Mouse (Mus musculus) embryonic facial prominence, embryonic 14.5 days (tissue): Measurements from ENCODE around the gene Ints7. TPM values are rescaled to one million over a fixed set of nuclear protein-coding genes. Genes with fewer than 3 reads are reported as not detected.

Experiments
- ATAC-seq: fragments of 200-750 bp; cut with Nextera tagmentation; 2 replicates; pipeline ENCODE4 v1.8.0; 2017; ENCODE audit warnings: low read depth, moderate number of reproducible peaks, moderate TSS enrichment
- DNase-seq: peaks from one replicate; pipeline ENCODE4 v3.0.0-alpha.2; 2015; ENCODE audit warnings: low spot score
- H3K27ac ChIP-seq: fragments of 300-500 bp; sonication (generic); replicated peaks from 2 replicates; pipeline ENCODE4 v1.5.1; 2014; ENCODE audit warnings: low read depth, mild to moderate bottlenecking, low read length, moderate library complexity
- H3K27me3 ChIP-seq: fragments of 300-500 bp; sonication (generic); replicated peaks from 2 replicates; pipeline ENCODE4 v1.6.1; 2014; ENCODE audit warnings: low read length; ENCODE audit not compliant: control insufficient read depth, insufficient read depth
- H3K36me3 ChIP-seq: fragments of 300-500 bp; sonication (generic); 2 replicates; pipeline ENCODE4 v1.6.1; 2014; ENCODE audit warnings: low read length, mixed read lengths; ENCODE audit not compliant: control insufficient read depth, insufficient read depth
- H3K4me1 ChIP-seq: fragments of 300-500 bp; sonication (generic); 2 replicates; pipeline ENCODE4 v1.6.1; 2014; ENCODE audit warnings: antibody characterized with exemption, low read length; ENCODE audit not compliant: control insufficient read depth, insufficient read depth
- H3K4me2 ChIP-seq: fragments of 300-500 bp; sonication (generic); 2 replicates; pipeline ENCODE4 v1.6.1; 2014; ENCODE audit warnings: low read depth, mild to moderate bottlenecking, low read length, moderate library complexity, mixed read lengths
- H3K4me3 ChIP-seq: fragments of 300-500 bp; sonication (generic); 2 replicates; pipeline ENCODE4 v1.5.1; 2014; ENCODE audit warnings: low read depth, mild to moderate bottlenecking, low read length
- H3K9ac ChIP-seq: fragments of 300-500 bp; sonication (generic); 2 replicates; pipeline ENCODE4 v1.6.1; 2014; ENCODE audit warnings: low read depth, mild to moderate bottlenecking, low read length, moderate library complexity, mixed read lengths
- H3K9me3 ChIP-seq: fragments of 300-500 bp; sonication (generic); 2 replicates; pipeline ENCODE4 v1.6.1; 2016; ENCODE audit warnings: low read length; ENCODE audit not compliant: control insufficient read depth
- WGBS: fragments of 180-500 bp; shearing (Covaris S2); extraction: QIAGEN DNeasy Blood & Tissue Kit; methylation state at CpG from one replicate; pipeline ENCODE4 v1.1.7; 2014; 5-methylcytosine and 5-hydroxymethylcytosine counted together
- polyA plus RNA-seq: library from polyadenylated mRNA; unstranded; fragments of >200 nt; fragmentation: Nextera tagmentation; extraction: Ambion mirVana; gene quantifications from 2 replicates; pipeline ENCODE4 v1.2.1, GENCODE M21; 2014

The Ints7 gene
- polyA plus RNA-seq, 1 experiment from 2014 or later = 31.1 TPM

DNA sequence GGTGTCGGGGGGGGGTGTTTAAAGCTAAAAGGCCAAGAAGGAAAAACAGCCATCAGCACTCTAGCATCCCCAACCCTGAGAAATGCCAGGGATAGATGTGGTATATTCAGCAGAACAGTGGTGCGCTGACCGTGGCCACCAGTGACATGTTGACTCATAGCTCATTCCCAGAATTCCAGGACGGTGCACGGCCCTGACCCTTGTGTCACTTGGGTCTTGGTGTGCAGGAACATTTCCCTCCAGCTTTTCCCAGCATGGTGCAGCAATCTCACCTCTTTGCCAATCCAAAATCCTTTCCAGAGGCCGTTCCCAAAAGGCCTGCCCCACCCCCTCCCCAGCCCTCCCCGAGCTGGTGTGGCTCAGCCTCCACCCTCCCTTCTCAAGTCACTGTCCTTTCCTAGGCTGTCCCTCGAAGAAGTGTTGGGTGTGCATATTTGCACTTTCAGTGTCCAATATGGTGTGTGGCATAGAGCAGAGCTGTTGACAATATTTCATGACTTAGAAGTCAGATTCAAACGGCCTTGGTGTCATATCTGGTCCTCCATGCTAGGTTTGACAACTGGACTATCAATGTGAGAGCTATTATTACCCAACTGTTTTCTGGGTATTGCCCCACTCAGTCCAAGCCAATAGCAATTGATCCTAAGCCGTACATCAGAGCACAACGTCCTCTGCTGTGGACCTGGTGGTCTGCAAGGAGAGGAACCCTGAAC is 53.2 kb downstream of the Ints7 start:
- Histone ChIP-seq H3K9me3 (no peaks in the 10 kb centered on the region), H3K4me3 (no peak overlapping the region), H3K4me1 (no peaks in the 10 kb centered on the region), H3K4me2 (no peak overlapping the region), H3K9ac (no peak overlapping the region), H3K27ac (no peak overlapping the region), H3K36me3 (no peaks in the 10 kb centered on the region), H3K27me3 (no peaks in the 10 kb centered on the region)
- 68% methylated on average over 9 of the region's 11 CpGs for WGBS
- ATAC-seq (no peak), DNase-seq (no peak)

DNA sequence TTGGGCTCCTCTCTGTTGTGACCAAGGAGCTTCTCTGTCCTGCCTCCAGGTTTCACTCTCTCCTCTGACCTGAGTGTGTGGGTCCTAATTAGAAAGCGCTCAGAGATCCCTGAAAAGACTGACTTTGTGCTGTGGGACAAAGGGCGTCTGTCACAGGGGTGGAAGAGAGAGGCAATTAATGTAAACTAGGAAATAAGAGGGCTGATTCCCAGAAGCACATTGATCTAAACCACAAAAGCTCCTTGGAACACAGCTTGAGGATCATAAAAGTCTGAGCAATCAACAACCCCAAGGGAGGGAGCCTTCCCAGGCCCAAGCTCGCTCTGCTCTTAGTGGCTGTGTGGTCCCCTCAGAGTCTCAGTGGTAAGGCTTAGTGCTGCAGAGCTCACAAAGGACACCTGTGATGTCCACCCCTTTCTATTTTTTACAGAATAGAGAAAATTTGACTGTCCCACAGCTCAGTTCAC is 53.8 kb downstream of the Ints7 start:
- DNase-seq = no peak
- no peak overlapping the region for H3K4me3 ChIP-seq
- no peak overlapping the region for H3K9ac ChIP-seq

DNA sequence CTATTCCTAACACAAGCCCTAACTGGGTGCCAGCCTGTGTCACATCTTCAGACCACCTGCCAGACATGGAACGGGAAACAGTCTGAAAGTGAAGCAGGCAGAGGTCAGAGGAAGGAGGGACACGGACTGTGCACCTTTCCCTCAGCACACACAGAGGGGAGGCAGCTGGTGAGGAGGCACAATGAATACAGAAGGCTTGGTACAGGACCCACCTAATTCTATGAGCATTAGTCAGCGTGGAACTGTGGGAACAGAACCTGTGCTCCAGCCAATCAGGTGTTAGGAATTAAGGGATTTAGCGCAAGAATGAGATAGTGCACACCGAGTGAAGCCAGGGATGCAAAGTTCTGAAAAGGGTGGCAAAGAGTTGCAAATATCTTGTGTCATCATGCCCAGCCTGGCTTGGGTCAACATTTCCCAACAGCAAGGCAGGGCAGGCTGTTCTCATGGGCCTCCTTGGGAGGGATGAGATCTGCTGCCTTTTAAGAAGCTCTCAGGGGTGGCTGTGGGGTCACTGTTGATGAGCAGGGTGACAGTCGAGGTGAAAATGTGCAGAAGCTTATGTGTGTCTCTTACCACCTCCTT is 57.2 kb downstream of the Ints7 start:
- Histone ChIP-seq H3K9me3 (no peaks in the 10 kb centered on the region), H3K4me2 (no peak overlapping the region), H3K27me3 (no peaks in the 10 kb centered on the region), H3K27ac (no peak overlapping the region), H3K36me3 (no peaks in the 10 kb centered on the region), H3K4me1 (no peaks in the 10 kb centered on the region), H3K9ac (no peak overlapping the region), H3K4me3 (no peak overlapping the region)
- WGBS = 67% methylated on average over 6 of the region's 6 CpGs
- no peak for DNase-seq
- no peak for ATAC-seq

More for the DNA sequence above, 53.8 kb downstream of the Ints7 start:
- Histone ChIP-seq H3K4me1 (no peaks in the 10 kb centered on the region), H3K9me3 (no peaks in the 10 kb centered on the region), H3K36me3 (no peaks in the 10 kb centered on the region), H3K27me3 (no peaks in the 10 kb centered on the region), H3K4me2 (no peak overlapping the region), H3K27ac (no peak overlapping the region)
- 53% methylated on average over 3 of the region's 3 CpGs for WGBS
- ATAC-seq = no peak

DNA sequence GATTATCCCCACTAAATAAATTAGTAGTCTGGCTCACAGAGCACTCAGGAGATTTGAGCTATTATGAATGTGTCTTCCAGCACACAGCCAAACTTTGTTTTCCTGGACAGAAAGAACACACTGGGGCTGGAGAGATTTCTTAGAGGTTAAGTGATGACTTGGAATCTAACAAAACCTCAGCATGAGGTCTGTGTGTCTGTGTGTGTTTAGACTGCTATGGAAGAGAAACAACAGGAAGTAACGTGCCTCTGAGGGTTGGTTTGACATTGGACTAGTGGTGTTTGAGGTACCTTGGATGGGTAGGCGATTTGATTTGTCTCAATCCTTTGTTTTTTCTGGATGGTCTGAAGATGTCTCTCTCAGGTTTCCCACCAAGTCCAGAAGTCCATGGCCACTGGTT is 58.7 kb downstream of the Ints7 start:
- Histone ChIP-seq H3K4me3 (no peak overlapping the region), H3K27ac (no peak overlapping the region), H3K4me2 (no peak overlapping the region), H3K9me3 (no peaks in the 10 kb centered on the region), H3K4me1 (no peaks in the 10 kb centered on the region), H3K36me3 (no peaks in the 10 kb centered on the region), H3K9ac (no peak overlapping the region), H3K27me3 (no peaks in the 10 kb centered on the region)
- no peak for DNase-seq
- ATAC-seq = no peak
- WGBS = 79% methylated on average over 2 of the region's 2 CpGs

DNA sequence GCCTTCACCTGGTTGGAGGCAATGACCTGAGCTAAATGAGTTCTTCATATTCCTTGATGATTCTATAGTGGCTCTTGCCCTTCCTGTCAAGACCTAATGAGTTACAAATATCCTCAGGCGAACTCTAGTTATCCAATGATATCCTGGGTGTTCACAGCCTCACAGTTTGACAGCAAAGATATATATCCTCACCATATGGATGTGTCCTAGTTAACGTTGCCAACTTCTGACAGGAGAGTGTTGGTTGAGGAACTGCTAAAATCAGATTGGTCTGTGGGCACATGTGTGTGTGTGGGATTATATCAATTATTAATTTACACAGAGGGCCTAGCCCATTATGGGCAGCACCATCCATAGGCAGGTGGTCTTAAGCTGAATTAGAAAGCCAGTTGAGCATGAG is 63.0 kb downstream of the Ints7 start:
- Histone ChIP-seq H3K27me3 (no peaks in the 10 kb centered on the region), H3K27ac (no peak overlapping the region), H3K9me3 (no peaks in the 10 kb centered on the region), H3K9ac (no peak overlapping the region), H3K36me3 (no peaks in the 10 kb centered on the region), H3K4me1 (no peaks in the 10 kb centered on the region), H3K4me3 (no peak overlapping the region), H3K4me2 (no peak overlapping the region)
- ATAC-seq = no peak
- DNase-seq = no peak
- 88% methylated on average over 2 of the region's 2 CpGs for WGBS

DNA sequence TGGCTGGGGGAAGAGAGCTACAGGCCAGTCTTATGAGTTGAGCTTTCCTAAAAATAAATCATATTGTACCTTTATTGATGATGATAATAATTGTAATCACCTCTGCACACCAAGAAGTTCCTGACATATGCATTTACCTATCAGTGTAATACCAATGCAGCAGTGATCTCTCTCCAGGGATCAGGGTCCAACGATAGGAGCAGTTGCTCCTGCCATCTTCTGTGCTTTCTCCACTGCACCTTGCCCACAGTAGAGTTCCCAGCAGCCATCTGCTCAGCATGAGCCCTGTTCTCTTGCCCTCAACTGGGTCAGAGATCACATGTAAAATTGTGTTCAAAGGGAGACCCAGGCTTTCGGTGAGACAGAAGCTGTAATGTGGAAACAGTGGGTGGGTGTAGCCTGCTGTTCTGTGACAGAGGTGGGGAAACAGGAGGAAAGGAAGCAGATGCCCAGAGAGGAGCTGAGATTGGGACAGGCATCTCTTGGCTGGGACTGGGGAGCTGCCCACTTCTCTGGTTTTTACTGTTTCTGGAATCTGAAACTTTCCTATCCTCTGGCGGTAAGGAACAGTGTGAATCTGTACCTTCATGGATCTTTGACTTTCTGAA is 63.9 kb downstream of the Ints7 start:
- 68% methylated on average over 3 of the region's 3 CpGs for WGBS
- ATAC-seq = no peak
- H3K27ac ChIP-seq = no peak overlapping the region
- no peak overlapping the region for H3K4me2 ChIP-seq
- no peaks in the 10 kb centered on the region for H3K36me3 ChIP-seq
- no peaks in the 10 kb centered on the region for H3K9me3 ChIP-seq
- H3K27me3 ChIP-seq = no peaks in the 10 kb centered on the region
- H3K9ac ChIP-seq = no peak overlapping the region
- no peak for DNase-seq
- H3K4me3 ChIP-seq = no peak overlapping the region
- H3K4me1 ChIP-seq = no peaks in the 10 kb centered on the region

DNA sequence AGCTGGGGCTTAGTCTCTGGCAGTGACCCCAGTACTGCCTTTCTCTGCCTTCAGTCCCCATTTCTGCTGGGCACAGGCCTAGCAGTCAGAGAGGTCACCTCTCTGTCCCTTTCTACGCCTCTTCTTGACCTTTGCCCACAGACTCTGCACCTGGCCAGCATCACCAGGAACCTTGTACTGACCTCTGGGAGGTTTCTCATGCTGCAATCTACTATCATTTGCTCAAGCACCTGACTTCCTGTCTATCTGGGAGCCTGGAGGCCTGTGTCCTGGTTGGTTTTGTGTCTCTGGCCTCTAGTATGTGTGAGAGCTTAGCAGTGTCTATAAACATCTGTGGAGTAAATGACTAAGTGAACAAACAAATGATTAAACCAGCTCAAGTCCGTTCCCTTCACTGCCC is 64.7 kb downstream of the Ints7 start:
- 72% methylated on average over 2 of the region's 2 CpGs for WGBS
- no peak overlapping the region for H3K9ac ChIP-seq
- DNase-seq = no peak
- no peaks in the 10 kb centered on the region for H3K4me1 ChIP-seq
- H3K4me2 ChIP-seq = no peak overlapping the region
- H3K36me3 ChIP-seq = no peaks in the 10 kb centered on the region
- H3K4me3 ChIP-seq = no peak overlapping the region
- no peak for ATAC-seq
- H3K27me3 ChIP-seq = no peaks in the 10 kb centered on the region
- no peaks in the 10 kb centered on the region for H3K9me3 ChIP-seq
- no peak overlapping the region for H3K27ac ChIP-seq

DNA sequence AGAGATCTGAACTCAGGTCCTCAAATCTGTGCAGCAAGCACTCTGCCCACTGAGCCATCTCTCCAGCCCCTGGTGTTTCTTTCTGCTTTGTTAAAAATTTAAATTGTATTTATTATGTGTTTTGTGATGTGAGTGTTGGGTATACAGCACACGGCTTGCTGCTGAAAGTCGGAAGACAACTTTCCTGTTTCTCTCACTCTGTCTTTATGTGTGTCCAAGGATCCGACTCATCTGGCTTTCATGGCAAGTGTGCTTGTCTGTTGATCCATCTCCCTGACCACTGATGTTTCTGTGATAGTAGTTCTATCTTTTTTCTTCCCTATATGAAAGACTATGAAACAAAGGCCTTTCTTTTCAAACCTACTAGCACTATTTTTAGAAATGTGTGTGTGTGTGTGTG is 65.4 kb downstream of the Ints7 start:
- WGBS = 71% methylated on average over 3 of the region's 3 CpGs
- H3K27me3 ChIP-seq = no peaks in the 10 kb centered on the region
- DNase-seq = no peak
- no peaks in the 10 kb centered on the region for H3K4me1 ChIP-seq
- H3K4me3 ChIP-seq = no peak overlapping the region
- H3K4me2 ChIP-seq = no peak overlapping the region
- no peaks in the 10 kb centered on the region for H3K9me3 ChIP-seq
- no peaks in the 10 kb centered on the region for H3K36me3 ChIP-seq
- no peak overlapping the region for H3K27ac ChIP-seq
- ATAC-seq = no peak
- H3K9ac ChIP-seq = no peak overlapping the region

DNA sequence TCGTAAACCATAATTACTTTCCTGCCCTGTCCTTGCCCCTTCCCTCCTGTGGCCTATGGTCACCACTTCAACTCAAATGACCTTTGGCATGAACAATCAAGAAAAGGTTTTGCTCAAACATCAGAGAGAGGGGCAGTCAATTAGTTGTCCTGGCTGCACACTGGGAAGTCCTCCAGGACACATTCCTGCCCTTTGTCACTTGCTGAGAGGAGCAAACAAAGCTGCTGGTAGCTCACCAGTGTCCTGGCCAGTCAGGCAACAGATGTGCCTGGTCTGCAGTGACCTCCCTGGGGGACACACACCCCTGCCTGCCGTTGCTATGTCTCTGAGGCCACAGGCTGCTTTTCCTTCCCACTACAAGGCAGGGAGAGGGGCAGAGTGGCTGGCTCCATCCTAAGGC is 66.0 kb downstream of the Ints7 start:
- ATAC-seq (no peak), DNase-seq (no peak)
- no peak overlapping the region for H3K27ac ChIP-seq
- WGBS = 21% methylated on average over 2 of the region's 2 CpGs
- no peaks in the 10 kb centered on the region for H3K4me1 ChIP-seq
- H3K4me2 ChIP-seq = no peak overlapping the region
- no peaks in the 10 kb centered on the region for H3K36me3 ChIP-seq
- H3K9ac ChIP-seq = no peak overlapping the region
- H3K27me3 ChIP-seq = no peaks in the 10 kb centered on the region
- H3K4me3 ChIP-seq = no peak overlapping the region
- H3K9me3 ChIP-seq = no peaks in the 10 kb centered on the region
